Comparison of ENCODE assay signal across 13 mouse cellular contexts in the genomic region with DNA sequence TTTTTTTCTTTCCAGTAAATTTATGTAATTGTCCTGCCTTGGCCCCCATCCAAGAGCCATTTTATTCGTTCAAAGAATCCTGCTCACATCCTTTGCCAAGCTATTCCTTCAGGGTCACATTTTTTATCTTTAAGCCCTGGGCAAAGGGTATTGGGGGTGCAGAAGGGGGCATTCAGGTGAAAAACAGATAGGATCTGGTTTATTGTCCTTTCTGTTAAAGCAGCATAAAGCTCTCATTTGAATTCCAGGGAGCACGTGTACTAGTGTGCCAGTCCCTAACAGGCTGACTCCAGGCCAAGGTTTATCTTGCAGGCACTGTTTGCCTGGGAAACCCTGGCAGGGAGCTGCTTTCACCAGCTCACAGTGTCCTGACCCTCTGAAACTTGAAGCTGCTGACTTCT. TPM values are rescaled to one million over a fixed set of nuclear protein-coding genes. Genes with fewer than 3 reads are reported as not detected.
A peak's percentile ranks its signal among the peaks of the same experiment; 100 is the strongest.
DNase-seq lines count a peak whose midpoint lies in the region; ATAC-seq lines count a peak whose summit lies in the region.
"Had no signal": no experiment of that assay in that cellular context is flagged by ENCODE, and none has a peak within 500 bp of the region (broad histone marks: within the 10 kb centered on the region; RNA-seq: fewer than 3 reads in every experiment).

No protein-coding gene starts in this region.

- H3K9ac ChIP-seq in liver, embryonic 16.5 days (ENCODE audit: low read depth, low read length), result no peak overlapping the region

- H3K27ac ChIP-seq in liver, embryonic 16.5 days (ENCODE audit: low read length), result no peak overlapping the region
- H3K27ac ChIP-seq: embryonic facial prominence, embryonic 10.5 days had no signal

- H3K9me3 ChIP-seq in liver, embryonic 16.5 days (replicated peaks; ENCODE audit: control insufficient read depth, low read length), result no peaks in the 10 kb centered on the region
- H3K9me3 ChIP-seq: embryonic facial prominence, embryonic 10.5 days; megakaryocyte, embryonic 14.5 days had no signal

- 37% methylated on average over 2 of the region's 2 CpGs for WGBS in liver, embryonic 16.5 days (ENCODE audit: insufficient replicate concordance)

- no peak overlapping the region for H3K4me2 ChIP-seq in liver, embryonic 16.5 days (ENCODE audit: low read depth, low read length)

- DNase-seq in cerebellum, postnatal 25 days, result peak; percentile 6 to 11
- no peak for DNase-seq in liver
- DNase-seq in adrenal gland, postnatal 25 days, result peak; percentile 43
- DNase-seq in kidney, adult 8-10 months, result peak; percentile 83 to 86
- DNase-seq in yolk sac, embryonic 10.5 days (ENCODE audit: low spot score), result no peak
- no peak for DNase-seq in spleen, adult 12 weeks (ENCODE audit: low spot score)
- DNase-seq: gastrocnemius, postnatal 14 days had no signal

- H3K36me3 ChIP-seq in liver, embryonic 16.5 days (ENCODE audit: control insufficient read depth, insufficient read depth), result no peaks in the 10 kb centered on the region
- H3K36me3 ChIP-seq: embryonic facial prominence, embryonic 10.5 days had no signal

- H3K4me1 ChIP-seq in liver, embryonic 16.5 days (ENCODE audit: control insufficient read depth, low read depth, low read length), result no peaks in the 10 kb centered on the region; the same call in 1 of the 2 replicates
- H3K4me1 ChIP-seq: megakaryocyte, embryonic 14.5 days had no signal

- H3K27me3 ChIP-seq in liver, embryonic 16.5 days (ENCODE audit: control insufficient read depth, insufficient read depth, low read depth, low read length), result no peaks in the 10 kb centered on the region

- H3K4me3 ChIP-seq in liver, embryonic 16.5 days (ENCODE audit: low read depth, low read length), result no peak overlapping the region
- H3K4me3 ChIP-seq: embryonic facial prominence, embryonic 10.5 days; megakaryocyte, embryonic 14.5 days had no signal

- no peak for ATAC-seq in cerebellum, adult (ENCODE audit: insufficient number of reproducible peaks, low FRiP score, low TSS enrichment)
- peak; percentile 68 for ATAC-seq in liver, embryonic 16.5 days (ENCODE audit: low read depth)
- ATAC-seq: CD4-positive, CD25-positive, alpha-beta regulatory T cell, adult 4 months had no signal

RNA-seq across cellular contexts. Expression of gene Pdilt, which starts 2.6 kb away (rescaled TPM):
- polyA plus RNA-seq in liver, embryonic 16.5 days (2015; fragmentation: Nextera tagmentation; extraction: Ambion mirVana), result not detected in 2 replicates
- not detected in 2 replicates for total RNA-seq in adrenal gland, postnatal 25 days (2021)
- total RNA-seq: gastrocnemius, postnatal 14 days had no signal
- polyA plus RNA-seq: CD4-positive, CD25-positive, alpha-beta regulatory T cell, adult 4 months; embryonic facial prominence, embryonic 10.5 days had no signal

RNA-seq across cellular contexts. Expression of gene Acsm5, which starts 6.6 kb away (rescaled TPM):
- 0.19 and 0.46 TPM in 2 replicates for polyA plus RNA-seq in liver, embryonic 16.5 days (2015; fragmentation: Nextera tagmentation; extraction: Ambion mirVana)
- total RNA-seq in adrenal gland, postnatal 25 days (2021), result 3.0 and 3.3 TPM in 2 replicates
- total RNA-seq: gastrocnemius, postnatal 14 days had no signal
- polyA plus RNA-seq: CD4-positive, CD25-positive, alpha-beta regulatory T cell, adult 4 months; embryonic facial prominence, embryonic 10.5 days had no signal

RNA-seq across cellular contexts. Expression of gene Acsm2, which starts 28.3 kb away (rescaled TPM):
- polyA plus RNA-seq in liver, embryonic 16.5 days (2015; fragmentation: Nextera tagmentation; extraction: Ambion mirVana), result not detected in 2 replicates
- total RNA-seq in adrenal gland, postnatal 25 days (2021), result not detected in 2 replicates
- total RNA-seq: gastrocnemius, postnatal 14 days; left cerebral cortex, adult 8-10 months had no signal
- polyA plus RNA-seq: embryonic facial prominence, embryonic 10.5 days had no signal

RNA-seq across cellular contexts. Expression of gene Umod, which starts 46.8 kb away (rescaled TPM):
- not detected in 2 replicates for polyA plus RNA-seq in liver, embryonic 16.5 days (2015; fragmentation: Nextera tagmentation; extraction: Ambion mirVana)
- total RNA-seq in adrenal gland, postnatal 25 days (2021), result not detected in 2 replicates
- total RNA-seq: gastrocnemius, postnatal 14 days; left cerebral cortex, adult 8-10 months had no signal
- polyA plus RNA-seq: CD4-positive, CD25-positive, alpha-beta regulatory T cell, adult 4 months; embryonic facial prominence, embryonic 10.5 days had no signal

Comparison
In these comparisons a context has a peak if more than half of its experiments do, and no peak if none do; other contexts are left out.
1. DNase-seq: peak in cerebellum, postnatal 25 days (2 of 2), adrenal gland, postnatal 25 days (single experiment) and kidney, adult 8-10 months (2 of 2); none in liver (single experiment), yolk sac, embryonic 10.5 days (single experiment) and spleen, adult 12 weeks (single experiment).